Mouse (Mus musculus): ENCODE data around the gene Btnl9. TPM values are rescaled to one million over a fixed set of nuclear protein-coding genes. Genes with fewer than 3 reads are reported as not detected.

Btnl9 gene
- total RNA-seq, 1 experiment, result 0.09 TPM

GRCm38 (mm10) chr11:49154077-49154476 lies 32.9 kb downstream of the Btnl9 start, which contains the start of gene Olfr1394:
Olfr1394 (plus strand) TSS chr11:49154377.
- in situ Hi-C loops (cut with MboI; ENCODE audit: low sequenced_read_pairs in 2 of 2, unreplicated experiment in 2 of 2), result no loop called here
- Histone ChIP-seq H3K9ac (ENCODE audit: insufficient read depth, low read depth, low read length, poor library complexity, severe bottlenecking) (no peak within 1 kb of the TSS), H3K4me1 (ENCODE audit: control insufficient read depth in 2 of 2, insufficient read depth in 2 of 2, low read length in 2 of 2, poor library complexity in 1 of 2) (no peaks in the 10 kb centered on the region), H3K9me3 (ENCODE audit: control insufficient read depth, insufficient read depth, low read depth, low read length) (no peaks in the 10 kb centered on the region), H3K27ac (ENCODE audit: insufficient read depth, low read depth, low read length, poor library complexity, severe bottlenecking) (no peak within 1 kb of the TSS), H3K4me3 (ENCODE audit: insufficient read depth in 1 of 2, low read depth in 1 of 2, low read length in 2 of 2, poor library complexity in 1 of 2, severe bottlenecking in 1 of 2) (no peak within 1 kb of the TSS), H3K36me3 (ENCODE audit: control insufficient read depth, insufficient read depth, low read length, poor library complexity, severe bottlenecking) (no peaks in the 10 kb centered on the region)
- TF ChIP-seq HCFC1 (IDR thresholded peaks at IDR 0.05; ENCODE audit: borderline replicate concordance, insufficient read depth, low read length) (no peak), CHD2 (IDR thresholded peaks at IDR 0.05; ENCODE audit: low read depth, low read length) (no peak), ZNF384 (IDR thresholded peaks at IDR 0.05; ENCODE audit: low read depth, low read length) (no peak), MAFK (IDR thresholded peaks at IDR 0.05; ENCODE audit: insufficient read depth, low read depth, low read length) (no peak), ZC3H11A (IDR thresholded peaks at IDR 0.05; ENCODE audit: borderline replicate concordance, low read depth, low read length) (no peak)
- DNase-seq (ENCODE audit: low read depth, low spot score), result no peak

GRCm38 (mm10) chr11:49141974-49142373 lies 45.0 kb downstream of the Btnl9 start, which contains the start of gene Olfr1395:
Olfr1395 (plus strand) TSS chr11:49142274.
- H3K36me3 ChIP-seq (ENCODE audit: control insufficient read depth, insufficient read depth, low read length, poor library complexity, severe bottlenecking), result no peaks in the 10 kb centered on the region
- TF ChIP-seq ZC3H11A (IDR thresholded peaks at IDR 0.05; ENCODE audit: borderline replicate concordance, low read depth, low read length) (no peak), ZNF384 (IDR thresholded peaks at IDR 0.05; ENCODE audit: low read depth, low read length) (no peak), MAFK (IDR thresholded peaks at IDR 0.05; ENCODE audit: insufficient read depth, low read depth, low read length) (no peak), HCFC1 (IDR thresholded peaks at IDR 0.05; ENCODE audit: borderline replicate concordance, insufficient read depth, low read length) (no peak), CHD2 (IDR thresholded peaks at IDR 0.05; ENCODE audit: low read depth, low read length) (no peak)
- no peak within 1 kb of the TSS for H3K27ac ChIP-seq (ENCODE audit: insufficient read depth, low read depth, low read length, poor library complexity, severe bottlenecking)
- H3K4me1 ChIP-seq (ENCODE audit: control insufficient read depth in 2 of 2, insufficient read depth in 2 of 2, low read length in 2 of 2, poor library complexity in 1 of 2), result no peaks in the 10 kb centered on the region
- no peak within 1 kb of the TSS for H3K4me3 ChIP-seq (ENCODE audit: insufficient read depth in 1 of 2, low read depth in 1 of 2, low read length in 2 of 2, poor library complexity in 1 of 2, severe bottlenecking in 1 of 2)
- H3K9ac ChIP-seq (ENCODE audit: insufficient read depth, low read depth, low read length, poor library complexity, severe bottlenecking), result no peak within 1 kb of the TSS
- no peak for DNase-seq (ENCODE audit: low read depth, low spot score)
- in situ Hi-C loops (cut with MboI; ENCODE audit: low sequenced_read_pairs in 2 of 2, unreplicated experiment in 2 of 2), result no loop called here
- no peaks in the 10 kb centered on the region for H3K9me3 ChIP-seq (ENCODE audit: control insufficient read depth, insufficient read depth, low read depth, low read length)

- in situ Hi-C loops (cut with MboI; ENCODE audit: low sequenced_read_pairs in 2 of 2, unreplicated experiment in 2 of 2), result no loop called here
- Histone ChIP-seq H3K9ac (ENCODE audit: insufficient read depth, low read depth, low read length, poor library complexity, severe bottlenecking) (no peak overlapping the region), H3K4me3 (ENCODE audit: insufficient read depth in 1 of 2, low read depth in 1 of 2, low read length in 2 of 2, poor library complexity in 1 of 2, severe bottlenecking in 1 of 2) (no peak overlapping the region), H3K36me3 (ENCODE audit: control insufficient read depth, insufficient read depth, low read length, poor library complexity, severe bottlenecking) (no peaks in the 10 kb centered on the region), H3K4me1 (ENCODE audit: control insufficient read depth in 2 of 2, insufficient read depth in 2 of 2, low read length in 2 of 2, poor library complexity in 1 of 2) (no peaks in the 10 kb centered on the region), H3K27ac (ENCODE audit: insufficient read depth, low read depth, low read length, poor library complexity, severe bottlenecking) (no peak overlapping the region), H3K9me3 (ENCODE audit: control insufficient read depth, insufficient read depth, low read depth, low read length) (no peaks in the 10 kb centered on the region)
- TF ChIP-seq HCFC1 (IDR thresholded peaks at IDR 0.05; ENCODE audit: borderline replicate concordance, insufficient read depth, low read length) (no peak), MAFK (IDR thresholded peaks at IDR 0.05; ENCODE audit: insufficient read depth, low read depth, low read length) (peak; percentile 89)
- no peak for DNase-seq (ENCODE audit: low read depth, low spot score)
These were observed 62.8 kb downstream of the Btnl9 start for GRCm38 (mm10) chr11:49124169-49124568.

GRCm38 (mm10) chr11:49119635-49120034 lies 67.3 kb downstream of the Btnl9 start:
- Histone ChIP-seq H3K36me3 (ENCODE audit: control insufficient read depth, insufficient read depth, low read length, poor library complexity, severe bottlenecking) (no peaks in the 10 kb centered on the region), H3K4me1 (ENCODE audit: control insufficient read depth in 2 of 2, insufficient read depth in 2 of 2, low read length in 2 of 2, poor library complexity in 1 of 2) (no peaks in the 10 kb centered on the region), H3K9ac (ENCODE audit: insufficient read depth, low read depth, low read length, poor library complexity, severe bottlenecking) (no peak overlapping the region), H3K9me3 (ENCODE audit: control insufficient read depth, insufficient read depth, low read depth, low read length) (no peaks in the 10 kb centered on the region), H3K4me3 (ENCODE audit: insufficient read depth in 1 of 2, low read depth in 1 of 2, low read length in 2 of 2, poor library complexity in 1 of 2, severe bottlenecking in 1 of 2) (no peak overlapping the region), H3K27ac (ENCODE audit: insufficient read depth, low read depth, low read length, poor library complexity, severe bottlenecking) (no peak overlapping the region)
- in situ Hi-C loops (cut with MboI; ENCODE audit: low sequenced_read_pairs in 2 of 2, unreplicated experiment in 2 of 2), result loop anchor here in 1 of 2 experiments (10.0 kb wide), 1 partner anchor 245 kb away; the partner anchor contains the start of gene Irgm1
- TF ChIP-seq CHD2 (IDR thresholded peaks at IDR 0.05; ENCODE audit: low read depth, low read length), result no peak
- no peak for TF ChIP-seq HCFC1 (IDR thresholded peaks at IDR 0.05; ENCODE audit: borderline replicate concordance, insufficient read depth, low read length)
- no peak for TF ChIP-seq MAFK (IDR thresholded peaks at IDR 0.05; ENCODE audit: insufficient read depth, low read depth, low read length)
- TF ChIP-seq ZNF384 (IDR thresholded peaks at IDR 0.05; ENCODE audit: low read depth, low read length), result no peak
- TF ChIP-seq ZC3H11A (IDR thresholded peaks at IDR 0.05; ENCODE audit: borderline replicate concordance, low read depth, low read length), result no peak
- no peak for DNase-seq (ENCODE audit: low read depth, low spot score)

Other genes starting within 250 kb of the Btnl9 start
- gene Psme2b, start 241.0 kb downstream of the Btnl9 start, total RNA-seq (2012; rRNA removed), result 2.0 and 2.1 TPM in 2 replicates
- gene Olfr56, start 208.3 kb downstream of the Btnl9 start, total RNA-seq (2012; rRNA removed), result not detected in 2 replicates
- gene 9930111J21Rik1, start 207.8 kb downstream of the Btnl9 start, total RNA-seq (2012; rRNA removed), result 0.36 and 0.37 TPM in 2 replicates
- gene Gm12185, start 194.9 kb downstream of the Btnl9 start, total RNA-seq (2012; rRNA removed), result not detected in 2 replicates
- gene Tgtp1, start 193.0 kb downstream of the Btnl9 start, total RNA-seq (2012; rRNA removed), result 0.76 and 0.85 TPM in 2 replicates
- 0.53 and 0.54 TPM in 2 replicates for gene 9930111J21Rik2, start 135.9 kb downstream of the Btnl9 start, total RNA-seq (2012; rRNA removed)
- not detected in 2 replicates for gene Tgtp2, start 123.0 kb downstream of the Btnl9 start, total RNA-seq (2012; rRNA removed)
- 0.22 TPM in 1 of 2 replicates, not detected in the other for gene Ifi47, start 110.6 kb downstream of the Btnl9 start, total RNA-seq (2012; rRNA removed)
- not detected in 2 replicates for gene Olfr1396, start 72.3 kb downstream of the Btnl9 start, total RNA-seq (2012; rRNA removed)
- gene Olfr1395, start 44.9 kb downstream of the Btnl9 start, total RNA-seq (2012; rRNA removed), result not detected in 2 replicates
- gene Olfr1394, start 32.8 kb downstream of the Btnl9 start, total RNA-seq (2012; rRNA removed), result not detected in 2 replicates
- 25.2 and 28.7 TPM in 2 replicates for gene Zfp62, start 16.1 kb upstream of the Btnl9 start, total RNA-seq (2012; rRNA removed)
- 43.1 and 54.2 TPM in 2 replicates for gene Mgat1, start 57.0 kb upstream of the Btnl9 start, total RNA-seq (2012; rRNA removed)
- gene Olfr1393, start 91.1 kb upstream of the Btnl9 start, total RNA-seq (2012; rRNA removed), result not detected in 2 replicates
- gene Olfr1392, start 98.1 kb upstream of the Btnl9 start, total RNA-seq (2012; rRNA removed), result not detected in 2 replicates
- not detected in 2 replicates for gene Olfr10, start 117.6 kb upstream of the Btnl9 start, total RNA-seq (2012; rRNA removed)
- not detected in 2 replicates for gene Olfr1391, start 135.6 kb upstream of the Btnl9 start, total RNA-seq (2012; rRNA removed)
- not detected in 2 replicates for gene Olfr1390, start 148.0 kb upstream of the Btnl9 start, total RNA-seq (2012; rRNA removed)
- not detected in 2 replicates for gene Olfr1389, start 235.9 kb upstream of the Btnl9 start, total RNA-seq (2012; rRNA removed)
- gene Olfr1388, start 249.5 kb upstream of the Btnl9 start, total RNA-seq (2012; rRNA removed), result 8.4 and 9.4 TPM in 2 replicates